Mouse (Mus musculus) c-Kit-positive CD71-negative TER-119-negative erythroid progenitor cells, embryonic 14.5 days (primary cell): ENCODE results near the gene Zranb1.
A peak's percentile ranks its signal among the peaks of the same experiment; 100 is the strongest.

ENCODE experiments used
- DNase-seq: peaks from one replicate; pipeline ENCODE4 v3.0.0-alpha.2; 2013; ENCODE audit warnings: low read depth

Zranb1 gene

GRCm38 (mm10) chr7:133001388-133001787, 70.4 kb downstream of the Zranb1 start:
- DNase-seq = no peak

- no peak for DNase-seq
Measured at GRCm38 (mm10) chr7:133002271-133002670, 71.3 kb downstream of the Zranb1 start.

GRCm38 (mm10) chr7:133003421-133003820, 72.5 kb downstream of the Zranb1 start:
- DNase-seq = peak; percentile 30

- no peak for DNase-seq
Measured at GRCm38 (mm10) chr7:133005772-133006171, 74.8 kb downstream of the Zranb1 start.

GRCm38 (mm10) chr7:133007343-133007742, 76.4 kb downstream of the Zranb1 start:
- no peak for DNase-seq

- DNase-seq = no peak
Measured at GRCm38 (mm10) chr7:133008663-133009062, 77.7 kb downstream of the Zranb1 start.

GRCm38 (mm10) chr7:133009676-133010075, 78.7 kb downstream of the Zranb1 start:
- no peak for DNase-seq

GRCm38 (mm10) chr7:133010477-133010876, 79.5 kb downstream of the Zranb1 start:
- DNase-seq = no peak

- DNase-seq = no peak
Measured at GRCm38 (mm10) chr7:133011191-133011590, 80.2 kb downstream of the Zranb1 start.

- DNase-seq = no peak
Measured at GRCm38 (mm10) chr7:133011611-133012010, 80.7 kb downstream of the Zranb1 start.

- no peak for DNase-seq
Measured at GRCm38 (mm10) chr7:133012637-133013366, 81.9 kb downstream of the Zranb1 start.

GRCm38 (mm10) chr7:133013923-133014322, 83.0 kb downstream of the Zranb1 start:
- no peak for DNase-seq

GRCm38 (mm10) chr7:133014631-133015030, 83.7 kb downstream of the Zranb1 start:
- no peak for DNase-seq

GRCm38 (mm10) chr7:133015416-133016070, 84.6 kb downstream of the Zranb1 start:
- DNase-seq = no peak

GRCm38 (mm10) chr7:133018961-133019360, 88.0 kb downstream of the Zranb1 start:
- DNase-seq = no peak

GRCm38 (mm10) chr7:133019481-133020020, 88.6 kb downstream of the Zranb1 start:
- DNase-seq = no peak

GRCm38 (mm10) chr7:133024694-133025093, 93.8 kb downstream of the Zranb1 start:
- no peak for DNase-seq

GRCm38 (mm10) chr7:133027930-133028329, 97.0 kb downstream of the Zranb1 start:
- no peak for DNase-seq

- no peak for DNase-seq
Measured at GRCm38 (mm10) chr7:133029004-133029403, 98.1 kb downstream of the Zranb1 start.

- no peak for DNase-seq
Measured at GRCm38 (mm10) chr7:133029496-133030047, 98.6 kb downstream of the Zranb1 start.

GRCm38 (mm10) chr7:133032589-133033203, 101.8 kb downstream of the Zranb1 start:
- DNase-seq = peak; percentile 50

GRCm38 (mm10) chr7:133035901-133036300, 105.0 kb downstream of the Zranb1 start:
- no peak for DNase-seq
